Mouse (Mus musculus) ES-E14 (cell line): ENCODE data around the gene Gm49318.

Experiments
- CHD2 ChIP-seq: IDR thresholded peaks from 2 replicates; pipeline ENCODE4 v1.6.1; 2014; ENCODE audit warnings: mild to moderate bottlenecking, low read depth, low read length, inconsistent platforms
- HCFC1 ChIP-seq: IDR thresholded peaks from 2 replicates; pipeline ENCODE4 v1.6.1; 2012; ENCODE audit warnings: low read length, inconsistent platforms, borderline replicate concordance; ENCODE audit not compliant: insufficient read depth
- ZC3H11A ChIP-seq: IDR thresholded peaks from 2 replicates; pipeline ENCODE4 v1.6.1; 2012; ENCODE audit warnings: low read depth, mild to moderate bottlenecking, inconsistent platforms, low read length, borderline replicate concordance
- ZNF384 ChIP-seq: IDR thresholded peaks from 2 replicates; pipeline ENCODE4 v1.6.1; 2012; ENCODE audit warnings: low read depth, low read length, inconsistent platforms

- TF ChIP-seq HCFC1 (no peak), CHD2 (no peak), ZC3H11A (no peak), ZNF384 (no peak)
Observed at GRCm38 (mm10) chr9:22011055-22011454, 60.0 kb downstream of the Gm49318 start.
